ENCODE assay signal across 24 mouse cellular contexts in the genomic region with DNA sequence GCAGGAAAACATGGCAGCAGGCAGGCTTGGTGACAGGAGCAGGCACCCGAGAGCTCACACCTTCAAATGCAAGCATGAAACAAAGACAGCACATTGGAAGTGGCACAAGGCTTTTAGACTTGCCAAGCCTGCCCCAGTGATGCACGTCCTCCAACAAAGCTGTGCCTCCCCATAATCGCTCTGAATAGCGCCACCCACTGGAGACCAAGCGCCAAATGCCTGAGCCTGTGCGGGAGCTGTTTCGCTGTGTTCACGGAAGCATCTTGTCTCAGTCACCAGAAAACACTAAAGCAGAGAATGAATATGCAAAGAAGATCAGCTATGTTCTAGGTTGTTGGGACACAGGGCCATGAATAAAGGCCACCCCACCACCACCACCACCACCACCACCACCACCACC. TPM values are rescaled to one million over a fixed set of nuclear protein-coding genes. Genes with fewer than 3 reads are reported as not detected.
DNase-seq lines count a peak whose midpoint lies in the region; ATAC-seq and TF ChIP-seq lines count a peak whose summit lies in the region.
"Had no signal": no experiment of that assay in that cellular context is flagged by ENCODE, and none has a peak within 500 bp of the region (broad histone marks: within the 10 kb centered on the region; RNA-seq: fewer than 3 reads in every experiment).

No protein-coding gene starts in this region.

- H3K4me3 ChIP-seq in lung, embryonic 14.5 days (ENCODE audit: low read depth, low read length) = no peak overlapping the region
- no peak overlapping the region for H3K4me3 ChIP-seq in forebrain, embryonic 10.5 days
- H3K4me3 ChIP-seq: forebrain, embryonic 15.5 days; heart, embryonic 12.5 days; limb, embryonic 13.5 days; lung, embryonic 15.5 days; myocyte; neural tube, embryonic 15.5 days; stomach, embryonic 15.5 days had no signal

- no peak for ATAC-seq in lung, embryonic 14.5 days (ENCODE audit: insufficient read depth)
- ATAC-seq: activated CD4-positive, CD25-positive, alpha-beta regulatory T cell, adult 4 months; forebrain, embryonic 15.5 days had no signal

- WGBS in lung, embryonic 14.5 days = 73% methylated on average over 8 of the region's 8 CpGs
- 73% methylated on average over 8 of the region's 8 CpGs for WGBS in forebrain, embryonic 10.5 days

- H3K36me3 ChIP-seq in lung, embryonic 14.5 days (ENCODE audit: insufficient read depth) = no peaks in the 10 kb centered on the region
- H3K36me3 ChIP-seq in forebrain, embryonic 10.5 days (replicated peaks) = no peaks in the 10 kb centered on the region
- H3K36me3 ChIP-seq: forebrain, embryonic 15.5 days; heart, embryonic 12.5 days; limb, embryonic 13.5 days; lung, embryonic 15.5 days; neural tube, embryonic 15.5 days; stomach, embryonic 15.5 days had no signal

- H3K4me1 ChIP-seq in lung, embryonic 14.5 days (ENCODE audit: insufficient read depth) = no peaks in the 10 kb centered on the region
- H3K4me1 ChIP-seq in forebrain, embryonic 10.5 days = peaks cover 4% of the 10 kb centered on the region; the same call in 1 of the 2 replicates
- H3K4me1 ChIP-seq: forebrain, embryonic 15.5 days; heart, embryonic 12.5 days; limb, embryonic 13.5 days; lung, embryonic 15.5 days; neural tube, embryonic 15.5 days; stomach, embryonic 15.5 days had no signal

- H3K4me2 ChIP-seq in lung, embryonic 14.5 days = no peak overlapping the region
- H3K4me2 ChIP-seq: forebrain, embryonic 15.5 days; heart, embryonic 12.5 days; hindbrain, embryonic 14.5 days; limb, embryonic 13.5 days; lung, embryonic 15.5 days; neural tube, embryonic 15.5 days; stomach, embryonic 15.5 days had no signal

- peaks cover 4% of the 10 kb centered on the region for H3K9me3 ChIP-seq in lung, embryonic 14.5 days (ENCODE audit: low read depth, low read length)
- peaks cover 7% of the 10 kb centered on the region; the same call in 1 of the 2 replicates for H3K9me3 ChIP-seq in forebrain, embryonic 10.5 days
- H3K9me3 ChIP-seq: forebrain, embryonic 15.5 days; lung, embryonic 15.5 days; neural tube, embryonic 15.5 days; stomach, embryonic 15.5 days had no signal

- DNase-seq in embryo, embryonic 10 days (ENCODE audit: low spot score) = peak; percentile 12
- no peak for DNase-seq in embryo, embryonic 10.5 days (ENCODE audit: low spot score)
- no peak for DNase-seq in lung, embryonic 14.5 days
- DNase-seq in lung, postnatal 10 days = no peak
- peak; percentile 25 for DNase-seq in ES-CJ7 (ENCODE audit: low read depth, low spot score)
- DNase-seq in induced T-regulatory cell, adult 2 months (ENCODE audit: low read depth) = peak; percentile 3
- DNase-seq in forebrain, embryonic 10.5 days (ENCODE audit: extremely low spot score, low spot score) = no peak
- DNase-seq: adrenal gland, postnatal 36 days; cerebellum, postnatal 10 days; kidney, adult 11 months; kidney, postnatal 36 days; midbrain, embryonic 14.5 days; thymus, postnatal 25 days had no signal

- H3K27me3 ChIP-seq in lung, embryonic 14.5 days (ENCODE audit: insufficient read depth, low read length) = no peaks in the 10 kb centered on the region
- no peaks in the 10 kb centered on the region for H3K27me3 ChIP-seq in forebrain, embryonic 10.5 days (ENCODE audit: poor library complexity, severe bottlenecking)
- H3K27me3 ChIP-seq: forebrain, embryonic 15.5 days; heart, embryonic 12.5 days; limb, embryonic 13.5 days; lung, embryonic 15.5 days; neural tube, embryonic 15.5 days; stomach, embryonic 15.5 days had no signal

- 0 out of 2 replicates have a peak, but pooled peaks have one; percentile 2 for TF ChIP-seq CTCF in lung, embryonic 14.5 days (IDR thresholded peaks at IDR 0.05; ENCODE audit: low read depth)

- H3K27ac ChIP-seq in lung, embryonic 14.5 days (ENCODE audit: low read depth) = no peak overlapping the region
- H3K27ac ChIP-seq in forebrain, embryonic 10.5 days = no peak overlapping the region
- H3K27ac ChIP-seq: forebrain, embryonic 15.5 days; hindbrain, embryonic 14.5 days; limb, embryonic 13.5 days; lung, embryonic 15.5 days; neural tube, embryonic 15.5 days; stomach, embryonic 15.5 days had no signal

- no peak overlapping the region for H3K9ac ChIP-seq in lung, embryonic 14.5 days
- H3K9ac ChIP-seq: forebrain, embryonic 15.5 days; heart, embryonic 12.5 days; hindbrain, embryonic 14.5 days; limb, embryonic 13.5 days; lung, embryonic 15.5 days; neural tube, embryonic 15.5 days; stomach, embryonic 15.5 days had no signal

RNA-seq across cellular contexts. Expression of gene Gm10100, which starts 1.4 kb away (rescaled TPM):
- not detected in 2 replicates for polyA plus RNA-seq in lung, embryonic 14.5 days (2014; fragmentation: Nextera tagmentation; extraction: Ambion mirVana)
- not detected in 2 replicates for polyA plus RNA-seq in forebrain, embryonic 10.5 days (2016; fragmentation: Nextera tagmentation; extraction: Ambion mirVana)
- polyA plus RNA-seq: activated CD4-positive, CD25-positive, alpha-beta regulatory T cell, adult 4 months; forebrain, embryonic 15.5 days; gonadal fat pad, adult 2 months; heart, embryonic 12.5 days; hindbrain, embryonic 14.5 days; limb, embryonic 13.5 days; lung, embryonic 15.5 days; midbrain, embryonic 14.5 days; myocyte; neural tube, embryonic 15.5 days; small intestine, adult 2 months; stomach, embryonic 15.5 days had no signal

RNA-seq across cellular contexts. Expression of gene Krtap12-1, which starts 4.5 kb away (rescaled TPM):
- not detected in 2 replicates for polyA plus RNA-seq in lung, embryonic 14.5 days (2014; fragmentation: Nextera tagmentation; extraction: Ambion mirVana)
- not detected in 2 replicates for polyA plus RNA-seq in forebrain, embryonic 10.5 days (2016; fragmentation: Nextera tagmentation; extraction: Ambion mirVana)
- polyA plus RNA-seq: activated CD4-positive, CD25-positive, alpha-beta regulatory T cell, adult 4 months; forebrain, embryonic 15.5 days; gonadal fat pad, adult 2 months; heart, embryonic 12.5 days; hindbrain, embryonic 14.5 days; lung, embryonic 15.5 days; midbrain, embryonic 14.5 days; myocyte; neural tube, embryonic 15.5 days; small intestine, adult 2 months; stomach, embryonic 15.5 days had no signal

RNA-seq across cellular contexts. Expression of gene Gm10142, which starts 9.2 kb away (rescaled TPM):
- polyA plus RNA-seq in lung, embryonic 14.5 days (2014; fragmentation: Nextera tagmentation; extraction: Ambion mirVana) = not detected in 2 replicates
- not detected in 2 replicates for polyA plus RNA-seq in forebrain, embryonic 10.5 days (2016; fragmentation: Nextera tagmentation; extraction: Ambion mirVana)
- polyA plus RNA-seq: activated CD4-positive, CD25-positive, alpha-beta regulatory T cell, adult 4 months; forebrain, embryonic 15.5 days; gonadal fat pad, adult 2 months; heart, embryonic 12.5 days; hindbrain, embryonic 14.5 days; limb, embryonic 13.5 days; lung, embryonic 15.5 days; midbrain, embryonic 14.5 days; myocyte; neural tube, embryonic 15.5 days; stomach, embryonic 15.5 days had no signal

RNA-seq across cellular contexts. Expression of gene Gm10024, which starts 13.6 kb away (rescaled TPM):
- polyA plus RNA-seq in lung, embryonic 14.5 days (2014; fragmentation: Nextera tagmentation; extraction: Ambion mirVana) = not detected in 2 replicates
- polyA plus RNA-seq in forebrain, embryonic 10.5 days (2016; fragmentation: Nextera tagmentation; extraction: Ambion mirVana) = not detected in 2 replicates
- polyA plus RNA-seq: activated CD4-positive, CD25-positive, alpha-beta regulatory T cell, adult 4 months; forebrain, embryonic 15.5 days; gonadal fat pad, adult 2 months; heart, embryonic 12.5 days; hindbrain, embryonic 14.5 days; limb, embryonic 13.5 days; lung, embryonic 15.5 days; midbrain, embryonic 14.5 days; myocyte; neural tube, embryonic 15.5 days; small intestine, adult 2 months; stomach, embryonic 15.5 days had no signal

RNA-seq across cellular contexts. Expression of gene Gm18596, which starts 17.6 kb away (rescaled TPM):
- polyA plus RNA-seq in lung, embryonic 14.5 days (2014; fragmentation: Nextera tagmentation; extraction: Ambion mirVana) = not detected in 2 replicates
- polyA plus RNA-seq in forebrain, embryonic 10.5 days (2016; fragmentation: Nextera tagmentation; extraction: Ambion mirVana) = not detected in 2 replicates
- polyA plus RNA-seq: activated CD4-positive, CD25-positive, alpha-beta regulatory T cell, adult 4 months; forebrain, embryonic 15.5 days; gonadal fat pad, adult 2 months; heart, embryonic 12.5 days; hindbrain, embryonic 14.5 days; limb, embryonic 13.5 days; lung, embryonic 15.5 days; midbrain, embryonic 14.5 days; myocyte; neural tube, embryonic 15.5 days; small intestine, adult 2 months; stomach, embryonic 15.5 days had no signal

Comparison
In these comparisons a context has a peak if more than half of its experiments do, and no peak if none do; other contexts are left out.
1. DNase-seq: peak in embryo, embryonic 10 days (single experiment), ES-CJ7 (single experiment) and induced T-regulatory cell, adult 2 months (single experiment); none in embryo, embryonic 10.5 days (single experiment), lung, embryonic 14.5 days (single experiment), lung, postnatal 10 days (single experiment) and forebrain, embryonic 10.5 days (single experiment).